Mouse (Mus musculus) brain, embryonic 18.5 days (tissue): ENCODE measurements at regions not wholly inside any gene's neighbourhood (a gene's known extent, or its start where the extent isn't known, plus 50 kb on each side); places are given as distances from the start of the nearest gene placed in this dataset.

Experiments
- DNase-seq: peaks from one replicate; pipeline ENCODE4 v3.0.0-alpha.2; 2012; ENCODE audit warnings: low read depth, low spot score

DNA sequence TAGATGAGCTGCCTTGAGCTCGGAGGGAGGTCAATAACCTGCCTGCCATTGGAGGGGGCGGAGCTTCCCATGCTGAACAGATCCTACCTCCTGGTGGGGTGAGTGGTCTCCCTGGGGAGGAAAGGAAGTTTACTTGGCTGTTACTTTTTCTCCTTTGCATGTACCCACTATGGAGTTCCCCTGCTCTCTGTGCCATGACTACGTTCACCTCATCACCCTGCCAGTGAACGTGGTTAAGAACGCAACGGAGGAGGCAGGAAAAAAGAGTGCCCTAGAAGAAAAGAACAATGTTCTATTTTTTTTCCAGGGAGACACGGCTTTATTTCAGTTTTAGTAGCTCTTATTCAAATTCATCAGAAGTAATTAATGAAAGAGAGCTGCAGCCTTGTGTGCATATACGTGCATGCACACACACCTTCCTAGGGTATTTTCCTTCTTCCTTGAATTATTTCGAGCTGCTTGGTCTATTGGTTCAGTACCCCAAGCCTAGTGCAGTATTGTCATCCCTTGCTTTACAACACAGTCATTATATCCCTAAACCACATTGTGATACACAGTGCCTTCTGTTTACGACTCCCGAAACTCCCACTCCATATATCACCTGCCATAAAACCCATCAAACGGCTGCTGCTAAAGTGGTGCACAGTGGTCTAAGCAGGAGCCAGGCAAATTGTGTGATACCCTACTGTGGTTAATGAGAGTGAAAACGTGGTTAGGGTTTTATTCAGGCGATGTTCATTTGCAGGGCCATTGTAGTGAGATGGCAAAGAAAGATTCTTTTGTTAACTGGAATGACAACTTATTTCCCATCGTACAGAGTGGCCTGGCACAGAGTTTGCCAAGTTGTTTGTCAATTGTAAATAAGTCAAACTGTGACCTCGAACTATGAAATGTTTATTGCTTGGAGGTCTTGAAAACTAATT lies 608.0 kb downstream of the Bcl11a start:
- DNase-seq, result no peak

DNA sequence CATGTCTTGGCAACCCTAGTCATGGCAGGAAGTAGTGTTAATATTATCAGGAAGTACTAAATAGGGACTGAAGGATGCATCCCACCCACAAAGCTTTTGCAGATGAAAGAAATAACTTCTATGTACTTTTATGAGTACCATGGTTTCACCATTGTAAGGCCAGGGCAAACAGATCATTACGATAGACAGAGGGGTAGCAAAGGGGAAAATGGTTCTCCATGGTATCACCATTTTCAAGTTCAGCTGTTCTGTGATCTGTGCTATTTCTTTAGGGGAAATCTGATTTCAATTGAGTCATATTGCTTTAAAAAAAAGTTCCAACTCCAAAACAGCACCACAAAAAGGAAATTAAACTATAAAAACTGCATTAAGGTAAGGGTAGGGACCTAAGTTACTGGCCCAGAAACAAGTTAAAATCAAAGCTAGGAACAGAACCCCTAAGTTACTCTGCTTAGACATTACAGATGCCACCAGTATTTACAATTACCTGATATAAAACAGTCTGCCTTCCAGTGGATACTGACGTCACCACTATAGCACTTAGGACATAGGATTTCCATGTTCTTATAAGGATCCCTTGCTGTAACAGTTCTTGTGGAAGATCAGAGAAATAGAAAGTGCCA lies 610.4 kb downstream of the Bcl11a start:
- no peak for DNase-seq

DNA sequence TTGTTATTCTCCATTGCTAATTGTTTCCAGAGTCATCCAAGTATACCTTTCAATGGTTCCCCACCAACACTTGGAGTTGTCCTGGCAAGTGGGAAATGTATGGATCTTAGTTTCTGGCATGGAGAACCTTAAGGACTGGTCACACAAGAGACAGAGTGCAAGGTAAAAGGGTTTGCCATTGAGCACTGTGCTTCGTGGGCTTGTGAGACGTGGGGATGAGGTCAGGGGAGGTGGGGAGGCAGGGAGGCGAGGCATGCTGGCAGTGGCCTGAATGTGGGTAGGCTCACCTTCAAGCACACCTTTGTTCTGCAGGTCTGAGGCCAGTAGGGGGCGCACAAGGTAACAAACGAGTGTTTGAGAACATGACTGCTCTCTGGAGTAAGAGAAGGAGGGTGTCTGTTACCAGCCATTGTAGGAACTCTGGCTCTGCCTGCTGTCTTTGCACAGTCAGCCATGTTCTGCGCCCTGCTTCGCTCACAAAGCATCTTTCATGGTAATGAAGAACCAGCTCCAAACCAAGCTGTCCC lies 612.0 kb downstream of the Bcl11a start:
- DNase-seq, result no peak

DNA sequence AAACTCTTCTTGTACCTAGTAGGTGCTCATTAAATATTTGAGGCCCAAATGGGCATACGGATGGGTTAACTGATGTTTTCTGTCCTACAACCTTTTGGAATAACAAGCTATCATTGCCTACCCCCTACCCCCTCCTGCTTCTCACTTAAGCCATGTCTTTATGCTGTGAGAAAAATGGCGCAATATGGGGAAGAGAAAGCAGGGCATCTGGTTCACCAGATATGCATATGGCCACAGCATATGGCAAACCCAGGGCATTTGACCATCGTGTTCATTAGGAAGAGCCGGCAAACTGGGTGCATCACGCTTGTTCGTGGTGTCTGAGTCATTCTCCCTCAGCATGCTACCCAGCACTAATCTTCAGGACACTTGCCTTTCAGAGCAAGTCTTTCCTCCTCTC lies 616.1 kb downstream of the Bcl11a start:
- DNase-seq, result no peak

DNA sequence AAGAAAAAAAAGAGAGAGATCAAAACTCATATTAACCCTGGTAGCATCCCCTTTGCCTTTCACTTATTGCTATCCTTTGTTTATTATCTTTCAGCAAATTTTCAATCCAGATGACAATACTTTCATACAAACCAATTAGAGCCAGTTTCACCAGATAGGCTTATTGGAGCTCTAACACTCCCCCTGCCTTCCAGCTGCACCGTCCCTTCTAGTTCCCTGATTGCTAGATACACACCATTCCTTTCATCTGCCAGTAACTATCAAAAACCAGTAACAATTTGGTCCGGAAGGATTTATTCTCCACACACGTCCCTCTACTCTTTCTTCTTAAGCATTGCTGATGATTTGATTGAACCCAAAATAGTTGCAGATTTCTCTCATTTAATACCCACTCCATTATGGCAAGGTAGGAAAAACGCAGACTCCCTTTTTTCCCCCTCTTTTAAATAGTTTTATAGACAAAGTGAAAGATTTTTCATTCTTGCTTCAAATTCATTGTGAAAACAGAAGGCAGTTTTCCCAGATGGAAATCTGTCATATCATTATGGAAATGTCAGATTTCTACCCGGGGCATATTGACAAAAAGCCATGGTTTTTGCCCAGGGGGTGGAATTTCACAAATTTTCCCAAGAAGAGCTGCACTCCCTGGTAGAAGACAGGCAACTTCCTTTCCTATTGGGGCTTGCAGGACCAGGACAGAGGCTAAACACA lies 617.3 kb downstream of the Bcl11a start:
- no peak for DNase-seq

DNA sequence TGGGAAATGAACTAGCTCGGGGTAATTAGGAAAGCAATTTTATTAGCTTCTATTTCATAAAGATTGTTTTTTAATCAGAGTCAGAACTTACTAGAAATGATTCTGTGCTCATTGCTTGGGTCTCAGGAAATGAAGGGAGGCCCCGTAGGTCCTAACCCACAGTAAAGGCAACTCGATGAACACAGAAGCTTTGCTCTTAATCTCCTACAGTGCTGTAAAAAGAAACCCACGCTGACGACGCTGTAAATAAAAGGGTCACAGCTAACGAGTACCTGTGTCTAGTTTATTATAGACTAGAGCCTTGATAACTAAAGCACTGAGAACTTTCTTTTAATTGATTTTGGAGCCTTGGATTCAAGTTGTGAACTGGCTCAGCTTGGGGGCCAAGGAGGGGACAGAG lies 618.7 kb downstream of the Bcl11a start:
- no peak for DNase-seq

GRCm38 (mm10) chr11:24708790-24709189 lies 630.9 kb downstream of the Bcl11a start:
- no peak for DNase-seq

- no peak for DNase-seq
Measured at GRCm38 (mm10) chr11:24716539-24717287, 638.9 kb downstream of the Bcl11a start.

DNA sequence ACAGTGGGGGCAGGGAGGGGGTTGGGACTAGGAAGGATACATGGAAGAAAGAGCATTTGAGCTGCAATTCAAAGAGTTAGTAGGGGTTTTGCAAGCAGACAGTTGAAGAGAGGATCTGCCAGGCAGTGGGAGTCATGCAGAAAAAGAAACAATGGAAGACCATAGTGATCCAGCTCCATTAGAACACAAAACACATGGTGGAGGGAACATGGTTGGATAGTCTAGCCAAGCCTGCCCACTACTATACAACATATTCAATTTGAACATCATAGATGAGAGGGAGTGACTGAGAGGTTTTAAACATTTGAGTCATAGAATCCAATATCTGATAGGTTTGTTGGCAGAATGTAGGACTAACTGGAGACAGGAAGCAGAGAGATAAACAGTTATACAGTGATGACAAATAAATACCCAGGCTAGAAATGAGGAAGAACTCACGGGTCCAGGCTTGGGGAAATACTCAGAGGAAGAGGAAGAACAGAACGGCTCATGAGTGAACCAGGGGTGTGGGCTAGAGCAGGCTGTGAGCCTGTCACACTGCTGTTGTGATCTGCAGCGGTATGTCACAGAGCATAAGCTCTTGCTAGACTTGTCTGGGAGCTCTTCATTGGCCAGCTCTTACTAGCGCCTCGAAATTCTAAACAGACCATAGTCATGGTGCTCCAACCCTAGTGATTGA lies 646.5 kb downstream of the Bcl11a start:
- no peak for DNase-seq

- no peak for DNase-seq
Measured at GRCm38 (mm10) chr11:24726331-24726730, 648.5 kb downstream of the Bcl11a start.

DNA sequence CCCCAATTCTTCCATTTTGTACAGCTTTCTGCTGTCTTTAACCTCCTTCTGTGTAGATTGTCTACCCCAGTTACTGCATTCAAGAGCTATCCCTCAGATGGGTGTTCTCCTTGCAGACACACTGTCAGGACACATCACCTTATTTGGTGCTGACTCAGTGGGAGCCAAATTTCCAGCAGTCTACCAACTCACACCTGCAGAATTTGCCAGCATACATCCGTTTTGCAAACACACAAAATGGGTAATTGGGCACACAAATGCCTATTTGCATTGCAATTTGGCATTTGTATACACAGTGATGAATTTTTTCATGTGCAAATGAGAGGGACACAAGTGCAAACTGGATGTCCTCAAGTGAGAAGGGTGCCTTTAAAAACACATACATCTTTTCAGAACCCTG lies 649.5 kb downstream of the Bcl11a start:
- no peak for DNase-seq

GRCm38 (mm10) chr11:24731431-24731830 lies 653.6 kb downstream of the Bcl11a start:
- DNase-seq, result no peak

DNA sequence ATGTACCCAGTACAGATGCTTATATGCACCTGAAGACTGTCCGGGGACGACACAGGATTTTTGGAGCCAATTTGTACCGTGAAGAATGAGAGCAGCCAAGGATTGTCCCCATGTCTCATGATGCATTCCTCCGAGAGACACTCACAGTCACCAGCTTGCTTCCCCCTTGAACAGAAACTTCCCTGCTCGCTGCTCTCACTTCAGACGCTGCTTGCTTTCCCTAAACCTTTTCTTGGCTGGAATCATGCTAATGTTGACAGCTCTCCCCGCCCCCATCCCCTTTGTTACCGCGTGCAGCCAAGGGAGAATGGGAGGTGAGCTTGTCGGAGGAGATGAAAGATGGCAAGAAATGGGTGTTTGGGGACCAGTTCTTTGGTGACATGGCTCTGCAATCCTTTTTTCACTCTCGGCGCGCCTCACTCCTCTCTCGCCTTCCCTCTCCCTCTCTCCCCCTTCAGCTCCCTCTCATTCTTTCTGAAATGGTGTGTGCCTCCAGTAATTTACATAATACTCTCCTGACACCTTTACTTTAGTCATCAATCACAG lies 661.9 kb downstream of the Bcl11a start:
- DNase-seq, result peak; percentile 60

- DNase-seq, result no peak
Measured at GRCm38 (mm10) chr11:24740466-24740865, 662.6 kb downstream of the Bcl11a start.

GRCm38 (mm10) chr11:24742561-24742960 lies 664.7 kb downstream of the Bcl11a start:
- no peak for DNase-seq

GRCm38 (mm10) chr11:24743439-24743838 lies 665.6 kb downstream of the Bcl11a start:
- no peak for DNase-seq

- no peak for DNase-seq
Measured at GRCm38 (mm10) chr11:24745841-24746240, 668.0 kb downstream of the Bcl11a start.

DNA sequence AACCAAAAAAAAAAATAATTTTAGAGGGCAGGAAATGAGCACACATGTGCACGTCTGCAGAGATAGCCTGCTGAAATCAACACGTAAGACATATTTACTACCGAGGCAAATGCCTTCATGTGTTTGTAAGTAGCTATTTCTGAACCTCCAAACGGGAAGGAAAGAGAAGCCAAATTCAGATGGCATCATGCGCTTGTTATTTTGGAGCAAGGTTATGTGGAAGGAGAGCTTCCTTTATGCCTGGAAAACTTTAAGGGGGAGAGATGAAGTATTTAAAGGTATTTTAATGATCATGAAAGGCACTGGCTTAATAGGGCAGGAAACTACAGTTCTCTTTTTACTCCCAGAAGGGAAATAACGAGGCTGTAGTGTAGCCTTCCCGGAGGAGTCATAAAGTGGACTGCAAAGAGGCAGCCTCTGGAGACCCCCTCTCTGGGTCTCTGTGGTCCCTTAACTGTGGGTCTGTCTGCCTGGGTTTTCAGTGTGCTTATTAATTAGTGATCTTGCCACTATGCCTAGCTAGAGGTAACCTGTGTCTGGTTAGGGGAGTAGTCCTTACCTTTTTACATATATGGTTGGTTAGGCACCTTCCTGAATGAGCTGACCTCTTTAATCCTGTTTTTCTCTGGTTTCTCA lies 672.4 kb downstream of the Bcl11a start:
- no peak for DNase-seq

- DNase-seq, result no peak
Measured at GRCm38 (mm10) chr11:24758130-24758529, 680.3 kb downstream of the Bcl11a start.

DNA sequence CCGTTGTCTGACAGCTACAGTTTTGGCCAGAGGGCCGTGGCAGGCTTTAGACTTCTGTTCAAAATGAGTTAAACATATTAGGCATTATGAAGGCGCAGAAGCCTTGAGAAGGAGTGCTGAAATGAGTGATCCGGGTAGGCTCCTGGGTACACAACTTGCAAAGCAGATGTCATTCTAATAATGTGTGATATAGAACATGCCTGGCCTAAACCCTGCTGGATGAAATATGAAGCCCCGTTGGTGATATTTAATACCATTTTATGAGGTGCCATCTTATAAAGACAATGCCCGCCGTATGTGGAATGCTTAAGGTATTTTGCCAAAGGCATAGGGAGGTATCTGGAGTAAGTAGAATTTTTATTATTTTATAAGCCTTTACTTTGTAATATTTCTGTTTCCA lies 705.6 kb downstream of the Bcl11a start:
- no peak for DNase-seq
